11 mouse cellular contexts compared by ENCODE assay signal in genomic region chr8:45362323-45362722, GRCm38 (mm10). TPM values are rescaled to one million over a fixed set of nuclear protein-coding genes. Genes with fewer than 3 reads are reported as not detected.
DNase-seq lines count a peak whose midpoint lies in the region; ATAC-seq and TF ChIP-seq lines count a peak whose summit lies in the region.
"Had no signal": no experiment of that assay in that cellular context is flagged by ENCODE, and none has a peak within 500 bp of the region (broad histone marks: within the 10 kb centered on the region; RNA-seq: fewer than 3 reads in every experiment).

No protein-coding gene starts in this region.

- no peak overlapping the region for H3K4me2 ChIP-seq in forebrain, postnatal 0 days (ENCODE audit: low read depth)
- H3K4me2 ChIP-seq in forebrain, embryonic 16.5 days (ENCODE audit: low read length) = no peak overlapping the region
- no peak overlapping the region for H3K4me2 ChIP-seq in limb, embryonic 14.5 days (replicated peaks; ENCODE audit: low read depth, low read length, severe bottlenecking)

- DNase-seq in forebrain, postnatal 0 days = peak; percentile 55
- peak; percentile 37 for DNase-seq in limb, embryonic 14.5 days (ENCODE audit: low spot score)
- no peak for DNase-seq in limb, embryonic 10.5 days (ENCODE audit: low spot score)
- DNase-seq in NIH3T3 (ENCODE audit: low read depth) = peak; percentile 57
- DNase-seq in layer of hippocampus, postnatal 10 days (ENCODE audit: low spot score in 2 of 2) = peak; percentile 37 to 60
- DNase-seq in spleen, postnatal 4 days (ENCODE audit: low spot score in 2 of 2) = no peak
- DNase-seq in cerebellum, adult 11 months = no peak
- DNase-seq: cerebellum, adult 9-10 months had no signal

- H3K9ac ChIP-seq in forebrain, postnatal 0 days = no peak overlapping the region
- no peak overlapping the region for H3K9ac ChIP-seq in forebrain, embryonic 16.5 days (replicated peaks; ENCODE audit: low read depth, low read length)
- H3K9ac ChIP-seq in limb, embryonic 14.5 days (ENCODE audit: low read depth, low read length, severe bottlenecking) = no peak overlapping the region

- WGBS in forebrain, postnatal 0 days = 57% methylated on average over 6 of the region's 6 CpGs
- 59% methylated on average over 6 of the region's 6 CpGs for WGBS in forebrain, embryonic 16.5 days
- WGBS in limb, embryonic 14.5 days = 66% methylated on average over 6 of the region's 6 CpGs
- 73% methylated on average over 6 of the region's 6 CpGs for WGBS in limb, embryonic 10.5 days

- H3K27ac ChIP-seq in forebrain, postnatal 0 days (ENCODE audit: low read depth, low read length) = no peak overlapping the region
- H3K27ac ChIP-seq in forebrain, embryonic 16.5 days (ENCODE audit: low read length) = no peak overlapping the region
- H3K27ac ChIP-seq in limb, embryonic 14.5 days (replicated peaks; ENCODE audit: low read depth, low read length) = no peak overlapping the region
- no peak overlapping the region for H3K27ac ChIP-seq in limb, embryonic 10.5 days

- no peaks in the 10 kb centered on the region for H3K36me3 ChIP-seq in forebrain, postnatal 0 days (ENCODE audit: insufficient read depth)
- H3K36me3 ChIP-seq in forebrain, embryonic 16.5 days (ENCODE audit: control insufficient read depth, insufficient read depth) = no peaks in the 10 kb centered on the region
- H3K36me3 ChIP-seq in limb, embryonic 14.5 days (ENCODE audit: control insufficient read depth, insufficient read depth, low read length) = no peaks in the 10 kb centered on the region
- no peaks in the 10 kb centered on the region for H3K36me3 ChIP-seq in limb, embryonic 10.5 days

- H3K27me3 ChIP-seq in forebrain, postnatal 0 days (ENCODE audit: insufficient read depth, low read length) = no peaks in the 10 kb centered on the region
- H3K27me3 ChIP-seq in forebrain, embryonic 16.5 days (replicated peaks; ENCODE audit: control insufficient read depth, insufficient read depth, low read length) = no peaks in the 10 kb centered on the region
- H3K27me3 ChIP-seq in limb, embryonic 14.5 days (ENCODE audit: control insufficient read depth, insufficient read depth, low read length) = no peaks in the 10 kb centered on the region
- no peaks in the 10 kb centered on the region for H3K27me3 ChIP-seq in limb, embryonic 10.5 days (ENCODE audit: low read depth, poor library complexity, severe bottlenecking)

- no peak for TF ChIP-seq POLR2A in limb, embryonic 14.5 days (IDR thresholded peaks at IDR 0.05; ENCODE audit: borderline replicate concordance, extremely low read depth, insufficient read depth, insufficient read length)

- peak; percentile 53 for TF ChIP-seq CTCF in forebrain, postnatal 0 days (IDR thresholded peaks at IDR 0.05; ENCODE audit: low read depth)

- H3K4me1 ChIP-seq in forebrain, postnatal 0 days (ENCODE audit: insufficient read depth) = no peaks in the 10 kb centered on the region
- peaks cover 8% of the 10 kb centered on the region; the same call in 1 of the 2 replicates for H3K4me1 ChIP-seq in forebrain, embryonic 16.5 days (replicated peaks; ENCODE audit: control insufficient read depth, insufficient read depth, low read length)
- peaks cover 6% of the 10 kb centered on the region; the same call in 1 of the 2 replicates for H3K4me1 ChIP-seq in limb, embryonic 14.5 days (ENCODE audit: control insufficient read depth, insufficient read depth, low read length)
- H3K4me1 ChIP-seq in limb, embryonic 10.5 days = peaks cover 15% of the 10 kb centered on the region

- H3K4me3 ChIP-seq in forebrain, postnatal 0 days (ENCODE audit: low read depth, low read length) = no peak overlapping the region
- H3K4me3 ChIP-seq in forebrain, embryonic 16.5 days (replicated peaks; ENCODE audit: low read length) = no peak overlapping the region
- H3K4me3 ChIP-seq in limb, embryonic 14.5 days (replicated peaks; ENCODE audit: low read length) = no peak overlapping the region
- no peak overlapping the region for H3K4me3 ChIP-seq in limb, embryonic 10.5 days

- ATAC-seq in forebrain, postnatal 0 days = no peak
- no peak for ATAC-seq in forebrain, embryonic 16.5 days
- no peak for ATAC-seq in limb, embryonic 14.5 days (ENCODE audit: low FRiP score, low read depth)

- H3K9me3 ChIP-seq in forebrain, postnatal 0 days (ENCODE audit: low read length) = no peaks in the 10 kb centered on the region
- H3K9me3 ChIP-seq in forebrain, embryonic 16.5 days (ENCODE audit: control insufficient read depth, low read length) = no peaks in the 10 kb centered on the region
- H3K9me3 ChIP-seq in limb, embryonic 14.5 days (ENCODE audit: control insufficient read depth, low read length) = no peaks in the 10 kb centered on the region
- no peaks in the 10 kb centered on the region for H3K9me3 ChIP-seq in limb, embryonic 10.5 days (replicated peaks)

RNA-seq across cellular contexts. Expression of gene Fam149a, which starts 19.8 kb away (rescaled TPM):
- 22.6 and 27.3 TPM in 2 replicates for total RNA-seq in forebrain, postnatal 0 days (2014; rRNA removed)
- polyA plus RNA-seq in forebrain, postnatal 0 days (2015; fragmentation: Nextera tagmentation; extraction: Ambion mirVana) = 10.8 and 15.0 TPM in 2 replicates
- 4.5 and 5.7 TPM in 2 replicates for polyA plus RNA-seq in forebrain, embryonic 16.5 days (2015; fragmentation: Nextera tagmentation; extraction: Ambion mirVana)
- 11.8 and 12.9 TPM in 2 replicates for polyA plus RNA-seq in limb, embryonic 14.5 days (2012; rRNA removed)
- 14.9 and 16.8 TPM in 2 replicates for polyA plus RNA-seq in limb, embryonic 14.5 days (2014; fragmentation: Nextera tagmentation; extraction: Ambion mirVana)
- polyA plus RNA-seq in limb, embryonic 10.5 days (2016; fragmentation: Nextera tagmentation; extraction: Ambion mirVana) = 12.8 and 13.5 TPM in 2 replicates
- 10 to 100 TPM; 21.8 to 22.8 TPM for total RNA-seq in layer of hippocampus, postnatal 10 days (2021)
- total RNA-seq: MEL had no signal

RNA-seq across cellular contexts. Expression of gene Cyp4v3, which starts 29.3 kb away (rescaled TPM):
- total RNA-seq in forebrain, postnatal 0 days (2014; rRNA removed) = 2.2 and 2.4 TPM in 2 replicates
- polyA plus RNA-seq in forebrain, postnatal 0 days (2015; fragmentation: Nextera tagmentation; extraction: Ambion mirVana) = 1.8 and 2.1 TPM in 2 replicates
- 0.85 and 0.94 TPM in 2 replicates for polyA plus RNA-seq in forebrain, embryonic 16.5 days (2015; fragmentation: Nextera tagmentation; extraction: Ambion mirVana)
- polyA plus RNA-seq in limb, embryonic 14.5 days (2012; rRNA removed) = 1.1 and 1.4 TPM in 2 replicates
- polyA plus RNA-seq in limb, embryonic 14.5 days (2014; fragmentation: Nextera tagmentation; extraction: Ambion mirVana) = 0.98 and 2.2 TPM in 2 replicates
- polyA plus RNA-seq in limb, embryonic 10.5 days (2016; fragmentation: Nextera tagmentation; extraction: Ambion mirVana) = 0.24 and 0.34 TPM in 2 replicates
- 1 to 10 TPM; 4.9 to 5.4 TPM for total RNA-seq in layer of hippocampus, postnatal 10 days (2021)
- total RNA-seq: MEL had no signal

RNA-seq across cellular contexts. Expression of gene Tlr3, which starts 48.6 kb away (rescaled TPM):
- 0.95 and 1.3 TPM in 2 replicates for total RNA-seq in forebrain, postnatal 0 days (2014; rRNA removed)
- polyA plus RNA-seq in forebrain, postnatal 0 days (2015; fragmentation: Nextera tagmentation; extraction: Ambion mirVana) = 1.1 and 1.3 TPM in 2 replicates
- 0.98 and 0.99 TPM in 2 replicates for polyA plus RNA-seq in forebrain, embryonic 16.5 days (2015; fragmentation: Nextera tagmentation; extraction: Ambion mirVana)
- 0.81 and 1.4 TPM in 2 replicates for polyA plus RNA-seq in limb, embryonic 14.5 days (2012; rRNA removed)
- 1.5 and 2.5 TPM in 2 replicates for polyA plus RNA-seq in limb, embryonic 14.5 days (2014; fragmentation: Nextera tagmentation; extraction: Ambion mirVana)
- 0.48 and 0.74 TPM in 2 replicates for polyA plus RNA-seq in limb, embryonic 10.5 days (2016; fragmentation: Nextera tagmentation; extraction: Ambion mirVana)
- total RNA-seq in layer of hippocampus, postnatal 10 days (2021) = 1 to 10 TPM; 6.1 to 6.2 TPM
- total RNA-seq: MEL had no signal

RNA-seq across cellular contexts. Expression of gene Gm45753, which starts 54.1 kb away (rescaled TPM):
- not detected in 2 replicates for total RNA-seq in forebrain, postnatal 0 days (2014; rRNA removed)
- 0.08 and 0.13 TPM in 2 replicates for polyA plus RNA-seq in forebrain, postnatal 0 days (2015; fragmentation: Nextera tagmentation; extraction: Ambion mirVana)
- not detected in 2 replicates for polyA plus RNA-seq in forebrain, embryonic 16.5 days (2015; fragmentation: Nextera tagmentation; extraction: Ambion mirVana)
- not detected in 2 replicates for polyA plus RNA-seq in limb, embryonic 14.5 days (2012; rRNA removed)
- polyA plus RNA-seq in limb, embryonic 14.5 days (2014; fragmentation: Nextera tagmentation; extraction: Ambion mirVana) = not detected in 2 replicates
- not detected in 2 replicates for polyA plus RNA-seq in limb, embryonic 10.5 days (2016; fragmentation: Nextera tagmentation; extraction: Ambion mirVana)
- not detected for total RNA-seq in layer of hippocampus, postnatal 10 days (2021)
- total RNA-seq: MEL had no signal
- polyA plus RNA-seq: large intestine, adult 2 months had no signal

Comparison
In these comparisons a context has a peak if more than half of its experiments do, and no peak if none do; other contexts are left out.
1. DNase-seq: peak in forebrain, postnatal 0 days (single experiment), limb, embryonic 14.5 days (single experiment), NIH3T3 (single experiment) and layer of hippocampus, postnatal 10 days (2 of 2); none in limb, embryonic 10.5 days (single experiment), spleen, postnatal 4 days (0 of 2) and cerebellum, adult 11 months (single experiment).